Mouse (Mus musculus) right cerebral cortex, adult 2 months (tissue): ENCODE measurements around the gene Dst.
"Not testable (repeated sequence)": the region's sequence is repeated elsewhere in the genome, so short reads cannot be mapped to it uniquely, and the experiment has no call there.

Source experiments
- DNase-seq, 2 experiments: peaks; one replicate each; pipeline ENCODE4 v3.0.0; 2021 to 2022; ENCODE audit warnings: low spot score in 2 of 2

Gene Dst

GRCm38 (mm10) chr1:34063943-34064342, 155.9 kb downstream of the Dst start:
- no peak for DNase-seq

- DNase-seq = no peak
These were observed 157.6 kb downstream of the Dst start for GRCm38 (mm10) chr1:34065551-34066048.

DNA sequence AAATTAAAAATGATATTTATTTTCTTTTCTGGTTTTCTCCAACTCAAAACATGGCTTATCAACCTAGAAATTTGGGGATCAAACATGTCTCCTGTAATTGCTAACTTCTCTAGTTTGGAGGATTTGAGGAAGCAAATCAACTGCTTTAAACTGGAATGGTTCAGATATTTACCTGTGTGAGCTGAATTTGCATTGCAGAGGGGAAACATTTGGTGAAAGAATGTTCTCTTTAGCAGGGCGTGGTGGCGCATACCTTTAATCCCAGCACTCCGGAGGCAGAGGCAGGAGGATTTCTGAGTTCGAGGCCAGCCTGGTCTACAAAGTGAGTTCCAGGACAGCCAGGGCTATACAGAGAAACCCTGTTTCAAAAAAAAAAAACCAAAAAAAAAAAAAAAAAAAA, 158.4 kb downstream of the Dst start:
- DNase-seq = not testable (repeated sequence)

GRCm38 (mm10) chr1:34068341-34068740, 160.3 kb downstream of the Dst start:
- no peak for DNase-seq

GRCm38 (mm10) chr1:34069514-34070290, 161.7 kb downstream of the Dst start:
- DNase-seq = no peak

DNA sequence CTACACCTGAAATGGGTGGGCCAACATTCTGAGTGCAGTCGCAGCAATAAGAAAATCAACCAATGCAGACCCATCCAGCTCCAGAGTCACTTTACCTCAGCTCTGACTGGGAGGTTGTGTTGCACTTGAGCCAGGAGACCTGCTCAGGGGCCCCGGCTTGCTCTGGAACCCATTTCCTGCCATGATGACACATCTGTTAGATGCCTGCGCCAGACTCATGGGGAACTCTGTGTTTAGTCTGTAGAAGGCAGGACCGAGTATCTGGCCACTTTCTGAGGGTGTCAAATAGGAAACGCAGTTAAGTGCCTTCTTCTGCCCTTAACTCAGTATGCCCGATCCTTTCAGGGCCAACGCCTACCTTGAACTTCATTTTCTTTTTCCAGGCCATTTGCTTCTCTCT, 162.4 kb downstream of the Dst start:
- DNase-seq = no peak

DNA sequence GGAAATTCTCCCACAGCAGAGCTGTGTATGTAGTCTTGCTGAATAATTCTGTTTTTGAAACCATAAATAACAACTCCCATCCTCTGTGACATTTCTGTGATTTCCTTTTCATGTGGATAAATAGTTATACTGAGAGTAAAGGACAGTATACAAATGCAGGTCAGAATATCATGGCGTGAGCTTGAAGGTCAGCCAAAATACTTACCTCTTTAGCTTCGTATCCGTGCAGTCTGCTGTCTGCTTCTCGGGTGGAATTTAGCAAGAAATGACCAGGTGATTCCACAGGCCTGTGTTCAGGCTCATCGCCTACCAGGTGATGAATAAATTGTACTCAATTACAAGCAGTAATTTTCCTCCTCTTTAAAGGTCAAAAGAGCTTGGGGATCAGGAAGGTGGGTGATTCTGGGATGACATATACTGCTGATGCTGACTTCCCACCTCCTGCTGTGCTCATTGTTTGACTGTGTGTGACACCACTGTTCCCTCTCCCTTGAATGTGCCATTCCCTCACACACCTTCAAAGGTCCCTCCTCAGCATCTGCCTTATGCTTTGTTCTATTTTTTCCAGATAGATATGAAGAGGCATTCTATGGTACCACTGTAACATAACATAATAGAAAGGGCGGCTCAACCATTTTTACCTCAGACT, 163.1 kb downstream of the Dst start:
- DNase-seq = no peak

- no peak for DNase-seq
These were observed 164.2 kb downstream of the Dst start for GRCm38 (mm10) chr1:34072262-34072661.

DNA sequence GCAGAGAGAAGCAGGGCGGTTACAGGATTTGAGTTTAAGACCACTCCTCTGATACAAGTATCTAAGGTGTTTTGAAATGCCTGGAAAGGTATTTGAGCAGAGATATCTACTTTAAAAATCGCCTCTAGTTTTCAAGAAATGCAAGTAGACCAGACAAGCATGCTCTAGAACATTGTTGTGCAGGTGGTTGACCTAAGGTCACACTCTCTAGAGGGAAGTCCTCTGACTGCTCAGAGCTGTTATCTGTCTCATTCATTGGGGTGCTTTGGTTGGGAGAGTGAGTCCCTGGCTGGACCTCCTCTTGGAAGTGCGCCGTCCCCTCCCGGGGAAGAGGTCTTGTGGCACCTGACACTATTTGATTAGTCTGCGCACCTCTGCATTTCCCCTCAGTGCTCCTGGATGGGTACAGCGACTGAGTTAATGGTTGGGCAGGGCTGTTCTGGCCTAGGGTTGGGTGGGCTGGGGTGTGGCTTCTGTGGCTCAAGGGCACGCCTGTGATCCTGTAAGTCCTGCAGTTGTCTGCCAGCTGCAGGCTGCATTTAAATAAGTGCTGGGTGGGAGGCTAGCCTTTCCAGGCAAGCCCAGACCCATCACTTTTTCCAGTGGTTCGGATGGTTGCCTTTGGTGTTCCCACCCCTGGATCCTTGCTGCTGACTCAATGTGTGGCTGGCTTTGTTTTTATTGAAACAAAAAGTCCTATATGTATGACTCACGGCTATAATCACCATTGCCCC, 165.6 kb downstream of the Dst start:
- DNase-seq = no peak

GRCm38 (mm10) chr1:34074245-34075187, 166.5 kb downstream of the Dst start:
- no peak for DNase-seq

- no peak for DNase-seq
These were observed 168.8 kb downstream of the Dst start for GRCm38 (mm10) chr1:34076701-34077421.

- DNase-seq = no peak
These were observed 169.4 kb downstream of the Dst start for GRCm38 (mm10) chr1:34077422-34077790.

DNA sequence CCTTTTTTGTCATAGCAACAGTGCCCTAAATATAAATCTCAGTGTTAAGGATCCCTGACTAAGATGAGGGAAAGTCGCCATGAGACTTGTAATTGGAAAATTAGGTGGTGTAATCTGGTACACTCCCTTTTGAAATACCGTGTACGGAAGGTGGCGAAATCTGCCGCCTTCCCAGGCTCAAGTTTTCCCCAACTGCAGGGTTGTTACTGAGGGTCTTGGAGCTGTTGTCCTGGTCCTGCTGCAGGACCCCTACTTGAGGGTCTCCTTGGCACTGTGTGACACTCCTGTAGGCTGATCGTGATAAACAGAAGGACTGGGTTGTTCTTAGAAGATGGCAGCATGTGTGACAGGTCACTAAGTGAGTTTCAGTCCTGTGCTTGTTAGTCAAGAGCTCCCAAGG, 169.9 kb downstream of the Dst start:
- no peak for DNase-seq

DNA sequence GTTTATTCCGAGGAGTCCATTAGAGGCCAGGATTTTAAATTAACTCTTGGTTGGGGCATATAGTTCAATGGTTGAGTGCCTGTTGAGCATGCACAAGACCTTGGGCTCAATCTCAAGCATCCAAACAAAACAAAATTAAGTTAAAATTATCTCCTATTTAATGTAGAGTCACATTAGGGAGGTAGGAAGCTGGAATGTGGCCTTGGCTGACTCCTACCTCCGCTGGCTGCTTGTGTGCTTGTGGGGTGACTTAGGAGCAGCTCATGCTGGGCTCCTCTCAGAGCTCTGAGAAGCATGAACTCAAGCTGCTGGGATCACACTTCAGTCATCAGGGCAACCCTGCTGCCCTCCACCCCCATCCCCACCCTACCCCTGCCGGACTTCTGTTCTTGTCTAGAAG, 181.0 kb downstream of the Dst start:
- DNase-seq = no peak

GRCm38 (mm10) chr1:34090700-34091099, 182.7 kb downstream of the Dst start:
- no peak for DNase-seq

GRCm38 (mm10) chr1:34093652-34094051, 185.6 kb downstream of the Dst start:
- DNase-seq = no peak

DNA sequence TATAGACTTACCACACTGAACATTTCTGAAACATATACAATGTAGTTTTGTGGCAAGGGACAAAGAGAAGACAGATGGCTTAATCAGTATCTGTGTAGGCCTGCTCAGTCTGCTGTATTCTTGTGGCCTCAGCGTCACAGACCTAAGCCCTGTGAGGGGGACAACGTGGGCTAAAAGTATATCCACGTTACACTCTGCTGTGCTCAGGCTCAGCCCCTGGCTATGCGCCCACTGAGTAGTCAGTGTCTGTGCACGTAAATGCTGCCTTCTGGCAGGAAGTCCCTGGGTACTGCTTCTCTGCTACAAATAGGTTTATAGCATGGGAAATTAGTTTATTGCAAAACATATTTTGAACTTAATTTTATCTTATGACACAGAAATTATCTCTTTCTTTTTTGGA, 186.3 kb downstream of the Dst start:
- DNase-seq = peak; percentile 43 to 47

DNA sequence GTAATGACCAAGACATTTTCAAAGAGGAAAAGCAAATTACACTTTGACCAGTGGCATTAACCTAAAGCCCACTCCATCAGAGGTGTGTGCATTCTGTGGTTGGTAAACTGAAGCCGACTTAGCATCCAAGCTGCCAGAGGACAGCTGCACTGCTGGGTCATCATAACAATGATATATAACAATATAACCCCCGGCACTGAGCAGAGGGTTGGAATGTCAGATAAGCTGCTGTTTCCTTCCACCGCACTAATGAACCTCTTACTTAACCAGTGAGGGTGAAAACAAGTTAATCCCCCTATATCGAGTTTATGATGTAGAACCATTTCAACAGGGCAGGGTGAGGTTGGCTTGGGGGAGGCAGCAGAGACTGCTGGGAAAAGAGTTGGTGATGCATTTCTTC, 187.1 kb downstream of the Dst start:
- no peak for DNase-seq

DNA sequence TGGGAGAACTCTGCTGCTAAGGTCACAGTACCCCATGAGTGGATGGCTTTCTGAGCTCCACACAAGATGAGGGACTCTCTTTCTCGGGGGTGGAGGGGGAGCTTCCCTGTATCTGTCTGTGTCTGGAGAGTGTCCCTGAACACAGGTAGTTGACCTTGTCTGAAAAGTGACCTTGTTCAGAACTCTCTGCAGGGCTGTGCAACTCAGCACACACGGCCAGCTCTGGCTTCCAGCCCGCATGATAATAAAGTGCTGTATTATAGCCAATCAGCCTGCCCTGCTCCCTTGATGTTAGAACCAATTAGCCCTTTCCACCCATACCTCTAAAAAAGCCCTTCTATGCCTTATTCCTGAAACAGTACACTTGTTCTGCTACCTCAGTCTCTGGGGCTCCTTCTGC, 188.9 kb downstream of the Dst start:
- DNase-seq = no peak

DNA sequence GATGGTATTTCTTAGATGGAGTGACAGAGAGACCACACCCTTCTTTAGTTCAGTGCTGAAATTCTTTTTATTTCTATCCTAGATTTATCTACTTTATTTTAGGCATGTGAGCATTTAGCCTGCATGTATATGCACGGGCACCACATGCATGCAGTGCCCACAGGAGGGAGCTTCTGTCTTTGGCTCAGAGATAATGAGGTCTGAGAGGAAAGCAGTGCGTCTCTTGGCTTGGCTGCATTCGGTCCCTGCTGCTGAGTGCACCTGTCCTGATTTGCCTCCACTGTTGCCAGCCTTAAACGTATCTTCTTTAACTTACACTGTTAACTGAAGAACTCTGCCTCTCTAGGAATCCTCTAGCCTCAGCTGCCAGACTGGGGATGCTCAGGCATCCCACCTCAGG, 189.6 kb downstream of the Dst start:
- DNase-seq = peak; percentile 37 to 49

DNA sequence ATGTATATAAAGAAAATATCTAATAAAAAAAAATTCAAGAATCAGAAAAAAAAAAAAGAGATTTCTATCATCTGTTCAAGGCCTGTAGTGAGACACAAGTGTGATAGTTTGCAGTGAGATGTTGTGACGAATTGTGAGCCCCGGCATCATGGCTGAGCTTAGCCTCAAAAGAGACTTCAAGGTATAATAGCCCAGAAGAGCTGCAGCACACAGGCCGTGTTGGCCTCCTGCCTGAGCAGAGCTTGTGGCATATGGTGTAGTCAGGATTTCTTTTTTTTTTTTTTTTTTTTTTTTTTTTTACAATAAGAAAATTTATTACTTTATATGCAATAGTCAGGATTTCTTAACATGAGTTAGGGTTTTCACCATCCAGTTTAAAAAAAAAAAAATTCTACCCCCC, 191.4 kb downstream of the Dst start:
- no peak for DNase-seq
